Mouse (Mus musculus) spleen, postnatal 0 days (tissue): ENCODE measurements around the gene Acss2. TPM values are rescaled to one million over a fixed set of nuclear protein-coding genes. Genes with fewer than 3 reads are reported as not detected.

ENCODE experiments used
- microRNA counts: library from miRNA; unstranded; fragments of <30 nt; microRNA quantifications from one replicate; lab custom pipeline; 2015
- polyA plus RNA-seq: library from polyadenylated mRNA; unstranded; fragments of >200 nt; fragmentation: Nextera tagmentation; extraction: Ambion mirVana; gene quantifications from 2 replicates; pipeline ENCODE4 v1.2.1, GENCODE M21; 2015

Gene Acss2
- 15.0 and 15.8 TPM in 2 replicates for polyA plus RNA-seq

GRCm38 (mm10) chr2:155517455-155518423, at the start of gene Acss2, which contains the start of gene Ggt7:
Gene Acss2 (plus strand): TSS chr2:155517948.
Gene Ggt7 (minus strand): TSS chr2:155518237.

GRCm38 (mm10) chr2:155473570-155474088, 44.1 kb upstream of the Acss2 start, which contains the start of gene Ncoa6:
Gene Ncoa6 (minus strand): TSS chr2:155473894.

GRCm38 (mm10) chr2:155592137-155592853, 74.5 kb downstream of the Acss2 start, which contains the start of gene Gss:
Gene Gss (minus strand): TSS chr2:155592810.

GRCm38 (mm10) chr2:155610978-155611377, 93.2 kb downstream of the Acss2 start, which contains the start of gene Myh7b:
Gene Myh7b (plus strand): TSS chr2:155611212.

MicroRNAs within 50 kb of the gene (microRNA counts, 519-probe panel; counts per million panel counts)
- 88.3 counts per million for microRNA mmu-miR-499 (lab: Ali Mortazavi, UCI)

Other genes starting within 250 kb of the Acss2 start
- gene Map1lc3a, start 241.7 kb upstream of the Acss2 start, polyA plus RNA-seq = 45.7 and 54.9 TPM in 2 replicates
- gene Pigu, start 160.5 kb upstream of the Acss2 start, polyA plus RNA-seq = 18.6 and 22.6 TPM in 2 replicates
- gene Trp53inp2, start 136.9 kb upstream of the Acss2 start, polyA plus RNA-seq = 3.8 and 5.0 TPM in 2 replicates
- gene Ncoa6, start 44.1 kb upstream of the Acss2 start, polyA plus RNA-seq = 13.8 and 15.9 TPM in 2 replicates
- gene Ggt7, start 289 bp downstream of the Acss2 start, polyA plus RNA-seq = 0.70 TPM in 2 replicates
- gene Gss, start 74.9 kb downstream of the Acss2 start, polyA plus RNA-seq = 27.4 and 29.7 TPM in 2 replicates
- gene Myh7b, start 93.3 kb downstream of the Acss2 start, polyA plus RNA-seq = 0.98 and 1.6 TPM in 2 replicates
- 55.5 and 63.6 TPM in 2 replicates for gene Trpc4ap, start 174.4 kb downstream of the Acss2 start, polyA plus RNA-seq
- 21.8 and 27.5 TPM in 2 replicates for gene Edem2, start 211.5 kb downstream of the Acss2 start, polyA plus RNA-seq
- not detected in 2 replicates for gene Gm17581, start 217.9 kb downstream of the Acss2 start, polyA plus RNA-seq
- gene Procr, start 233.2 kb downstream of the Acss2 start, polyA plus RNA-seq = 6.6 and 7.8 TPM in 2 replicates